Mouse (Mus musculus) retina, embryonic 14.5 days (tissue): ENCODE data around the gene Thoc5.

Source experiments
- DNase-seq: peaks from one replicate; pipeline ENCODE4 v3.0.0-alpha.2; 2015; ENCODE audit warnings: low spot score

Gene Thoc5

GRCm38 (mm10) chr11:4906231-4906630 lies 11.1 kb downstream of the Thoc5 start:
- DNase-seq, result no peak

GRCm38 (mm10) chr11:4916068-4916467 lies 20.9 kb downstream of the Thoc5 start:
- peak; percentile 82 for DNase-seq

GRCm38 (mm10) chr11:4921281-4921680 lies 26.2 kb downstream of the Thoc5 start:
- DNase-seq, result no peak

GRCm38 (mm10) chr11:4921751-4922150 lies 26.6 kb downstream of the Thoc5 start:
- no peak for DNase-seq

- no peak for DNase-seq
Measured at GRCm38 (mm10) chr11:4927224-4927623, 32.1 kb downstream of the Thoc5 start.

- DNase-seq, result peak; percentile 15
Measured at GRCm38 (mm10) chr11:4931009-4931601, 36.0 kb downstream of the Thoc5 start.

GRCm38 (mm10) chr11:4936243-4936642 lies 41.1 kb downstream of the Thoc5 start:
- no peak for DNase-seq

- no peak for DNase-seq
Measured at GRCm38 (mm10) chr11:4946530-4946929, 51.4 kb downstream of the Thoc5 start.

- DNase-seq, result peak; percentile 70
Measured at GRCm38 (mm10) chr11:4946947-4947812, 52.1 kb downstream of the Thoc5 start.

- no peak for DNase-seq
Measured at GRCm38 (mm10) chr11:4947813-4948174, 52.7 kb downstream of the Thoc5 start, which contains the start of gene Nefh. Nefh (minus strand) TSS chr11:4948064.

- DNase-seq, result peak; percentile 5
Measured at GRCm38 (mm10) chr11:4948792-4949191, 53.7 kb downstream of the Thoc5 start.

GRCm38 (mm10) chr11:4949256-4950044 lies 54.3 kb downstream of the Thoc5 start:
- DNase-seq, result peak; percentile 81

GRCm38 (mm10) chr11:4953401-4953800 lies 58.3 kb downstream of the Thoc5 start:
- DNase-seq, result no peak

- peak; percentile 18 for DNase-seq
Measured at GRCm38 (mm10) chr11:4953918-4954317, 58.8 kb downstream of the Thoc5 start.

GRCm38 (mm10) chr11:4963099-4963808 lies 68.1 kb downstream of the Thoc5 start:
- DNase-seq, result no peak

- no peak for DNase-seq
Measured at GRCm38 (mm10) chr11:4966325-4966724, 71.2 kb downstream of the Thoc5 start.

- DNase-seq, result no peak
Measured at GRCm38 (mm10) chr11:4966888-4967287, 71.8 kb downstream of the Thoc5 start.

- no peak for DNase-seq
Measured at GRCm38 (mm10) chr11:4967549-4967948, 72.4 kb downstream of the Thoc5 start.

GRCm38 (mm10) chr11:4968376-4968775 lies 73.3 kb downstream of the Thoc5 start:
- no peak for DNase-seq

- DNase-seq, result peak; percentile 85
Measured at GRCm38 (mm10) chr11:4972967-4973870, 78.1 kb downstream of the Thoc5 start.

GRCm38 (mm10) chr11:4973871-4974256 lies 78.7 kb downstream of the Thoc5 start:
- DNase-seq, result no peak
